Mouse (Mus musculus) neural tube, embryonic 14.5 days (tissue): Measurements from ENCODE around the gene Cdkn2aip. TPM values are rescaled to one million over a fixed set of nuclear protein-coding genes. Genes with fewer than 3 reads are reported as not detected.

Source experiments
- ATAC-seq: fragments of 200-750 bp; cut with Nextera tagmentation; 2 replicates; pipeline ENCODE4 v1.8.0; 2017; ENCODE audit warnings: low read depth, mild to moderate bottlenecking, moderate TSS enrichment, moderate library complexity
- H3K27ac ChIP-seq: fragments of 300-500 bp; sonication (generic); 2 replicates; pipeline ENCODE4 v1.5.1; 2014; ENCODE audit warnings: low read depth, mild to moderate bottlenecking, control low read depth, low read length, moderate library complexity, mixed read lengths
- H3K27me3 ChIP-seq: fragments of 300-500 bp; sonication (generic); 2 replicates; pipeline ENCODE4 v1.6.1; 2014; ENCODE audit warnings: low read length; ENCODE audit not compliant: control insufficient read depth, insufficient read depth
- H3K36me3 ChIP-seq: fragments of 300-500 bp; sonication (generic); 2 replicates; pipeline ENCODE4 v1.6.1; 2014; ENCODE audit warnings: low read length, mixed read lengths; ENCODE audit not compliant: control insufficient read depth, insufficient read depth
- H3K4me1 ChIP-seq: fragments of 300-500 bp; sonication (generic); 2 replicates; pipeline ENCODE4 v1.6.1; 2014; ENCODE audit warnings: low read length; ENCODE audit not compliant: control insufficient read depth, insufficient read depth
- H3K4me2 ChIP-seq: fragments of 300-500 bp; sonication (generic); 2 replicates; pipeline ENCODE4 v1.6.1; 2014; ENCODE audit warnings: mild to moderate bottlenecking, low read depth, low read length, control low read depth
- H3K4me3 ChIP-seq: fragments of 300-500 bp; sonication (generic); 2 replicates; pipeline ENCODE4 v1.5.1; 2014; ENCODE audit warnings: low read depth, low read length, control low read depth, mixed read lengths
- H3K9ac ChIP-seq: fragments of 300-500 bp; sonication (generic); replicated peaks from 2 replicates; pipeline ENCODE4 v1.6.1; 2014; ENCODE audit warnings: low read depth, mild to moderate bottlenecking, control low read depth, low read length, mixed read lengths
- H3K9me3 ChIP-seq: fragments of 300-500 bp; sonication (generic); 2 replicates; pipeline ENCODE4 v1.6.1; 2016; ENCODE audit warnings: low read length; ENCODE audit not compliant: control insufficient read depth
- WGBS: fragments of 180-500 bp; shearing (Covaris S2); extraction: QIAGEN DNeasy Blood & Tissue Kit; methylation state at CpG from one replicate; pipeline ENCODE4 v1.1.7; 2014; 5-methylcytosine and 5-hydroxymethylcytosine counted together
- polyA plus RNA-seq: library from polyadenylated mRNA; unstranded; fragments of >200 nt; fragmentation: Nextera tagmentation; extraction: Ambion mirVana; gene quantifications from 2 replicates; pipeline ENCODE4 v1.2.1, GENCODE M21; 2014

Cdkn2aip gene
- polyA plus RNA-seq, 1 experiment from 2014 or later, result 33.6 TPM

DNA sequence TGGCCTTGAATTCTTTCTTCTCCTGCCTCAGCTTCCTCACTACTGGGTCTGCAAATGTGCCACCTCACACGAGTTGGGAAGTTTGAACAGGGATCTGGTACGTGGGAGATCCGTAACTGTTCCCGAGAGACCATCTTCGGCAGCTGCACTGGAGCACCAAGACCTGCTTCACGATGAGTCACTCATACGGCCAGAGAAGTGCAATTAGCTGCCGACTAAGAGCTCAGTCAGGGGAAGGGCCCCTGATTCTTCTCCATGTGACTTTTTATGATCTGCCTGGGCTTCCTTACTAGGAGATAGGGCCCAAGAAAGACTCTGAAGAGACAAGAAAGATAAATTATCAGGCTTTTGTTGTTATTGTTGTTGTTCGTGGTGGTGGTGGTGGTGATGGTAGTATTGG, 31.1 kb upstream of the Cdkn2aip start:
- Histone ChIP-seq H3K9ac (no peak overlapping the region), H3K4me2 (no peak overlapping the region), H3K4me1 (no peaks in the 10 kb centered on the region), H3K27ac (no peak overlapping the region), H3K9me3 (no peaks in the 10 kb centered on the region), H3K4me3 (no peak overlapping the region), H3K36me3 (no peaks in the 10 kb centered on the region), H3K27me3 (no peaks in the 10 kb centered on the region)
- 62% methylated on average over 9 of the region's 9 CpGs for WGBS
- ATAC-seq, result no peak

DNA sequence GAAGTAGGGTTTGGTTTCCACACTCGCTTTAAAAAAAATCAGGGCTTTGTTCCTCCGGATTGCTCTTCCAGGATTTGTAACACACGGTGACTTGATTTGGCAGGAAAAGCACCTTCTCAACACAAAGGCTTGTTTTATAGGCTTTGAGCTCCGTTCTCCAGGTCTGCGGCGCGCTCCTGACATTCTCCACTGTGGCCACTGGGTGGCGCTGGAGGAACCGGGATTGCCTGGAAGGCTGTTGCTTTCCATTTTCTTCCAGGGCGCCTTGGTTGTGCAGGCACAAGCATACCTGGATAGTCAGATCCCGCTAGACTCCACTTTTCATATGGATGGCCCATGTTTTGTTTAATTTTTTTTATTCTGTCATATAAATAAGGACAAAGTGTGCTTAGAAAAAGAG, 29.7 kb upstream of the Cdkn2aip start:
- Histone ChIP-seq H3K4me1 (no peaks in the 10 kb centered on the region), H3K9ac (no peak overlapping the region), H3K27ac (no peak overlapping the region), H3K27me3 (no peaks in the 10 kb centered on the region), H3K4me3 (no peak overlapping the region), H3K9me3 (no peaks in the 10 kb centered on the region), H3K36me3 (no peaks in the 10 kb centered on the region), H3K4me2 (peak overlapping the region; percentile 7; the same call in 1 of the 2 replicates)
- ATAC-seq, result peak; percentile 66
- 8% methylated on average over 11 of the region's 11 CpGs for WGBS

DNA sequence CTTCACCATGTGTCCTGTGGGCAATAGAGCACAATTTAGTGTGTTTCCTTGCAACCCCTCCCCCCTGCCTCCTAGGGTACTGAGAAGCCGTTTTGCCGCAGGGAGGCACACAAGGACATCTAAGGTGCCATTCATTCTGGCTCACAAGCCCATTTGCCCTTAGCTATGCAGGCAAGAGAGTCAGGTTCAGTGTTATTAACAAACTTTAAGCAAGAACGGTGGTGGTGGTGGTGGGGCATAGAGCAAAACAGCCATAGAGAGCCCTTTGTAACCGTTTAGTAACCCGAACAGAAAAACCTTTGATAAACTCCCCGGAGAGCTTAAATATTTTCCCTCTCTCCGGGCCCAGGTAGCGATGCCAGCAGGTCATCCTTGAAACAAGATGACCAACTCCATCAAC, 29.3 kb upstream of the Cdkn2aip start:
- Histone ChIP-seq H3K4me2 (peak overlapping the region; percentile 7; the same call in 1 of the 2 replicates), H3K27me3 (no peaks in the 10 kb centered on the region), H3K36me3 (no peaks in the 10 kb centered on the region), H3K9me3 (no peaks in the 10 kb centered on the region), H3K9ac (no peak overlapping the region), H3K27ac (no peak overlapping the region), H3K4me3 (no peak overlapping the region), H3K4me1 (no peaks in the 10 kb centered on the region)
- 46% methylated on average over 8 of the region's 8 CpGs for WGBS
- no peak for ATAC-seq

DNA sequence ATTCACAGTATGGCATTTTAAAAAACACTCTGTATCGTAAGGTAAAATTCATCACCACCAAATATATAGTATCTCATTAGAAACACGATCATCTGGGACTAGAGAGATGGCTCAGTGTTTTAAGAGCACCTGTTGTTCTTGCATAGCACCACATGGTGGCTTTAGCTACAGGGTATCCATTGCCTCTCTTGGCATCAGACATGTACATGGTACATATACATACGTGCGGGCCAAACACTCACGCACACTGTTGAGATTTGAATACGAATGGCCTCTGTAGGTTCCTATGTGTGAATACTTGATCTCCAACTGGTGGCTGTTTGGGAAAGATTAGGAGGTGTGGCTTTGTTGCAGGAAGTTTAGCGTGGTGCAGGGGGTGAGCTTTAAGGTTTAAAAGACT, 28.6 kb upstream of the Cdkn2aip start:
- H3K9me3 ChIP-seq, result no peaks in the 10 kb centered on the region
- H3K27ac ChIP-seq, result no peak overlapping the region
- no peaks in the 10 kb centered on the region for H3K27me3 ChIP-seq
- no peak for ATAC-seq
- H3K9ac ChIP-seq, result no peak overlapping the region
- no peaks in the 10 kb centered on the region for H3K36me3 ChIP-seq
- no peak overlapping the region for H3K4me3 ChIP-seq
- no peak overlapping the region for H3K4me2 ChIP-seq
- no peaks in the 10 kb centered on the region for H3K4me1 ChIP-seq
- 86% methylated on average over 7 of the region's 7 CpGs for WGBS

DNA sequence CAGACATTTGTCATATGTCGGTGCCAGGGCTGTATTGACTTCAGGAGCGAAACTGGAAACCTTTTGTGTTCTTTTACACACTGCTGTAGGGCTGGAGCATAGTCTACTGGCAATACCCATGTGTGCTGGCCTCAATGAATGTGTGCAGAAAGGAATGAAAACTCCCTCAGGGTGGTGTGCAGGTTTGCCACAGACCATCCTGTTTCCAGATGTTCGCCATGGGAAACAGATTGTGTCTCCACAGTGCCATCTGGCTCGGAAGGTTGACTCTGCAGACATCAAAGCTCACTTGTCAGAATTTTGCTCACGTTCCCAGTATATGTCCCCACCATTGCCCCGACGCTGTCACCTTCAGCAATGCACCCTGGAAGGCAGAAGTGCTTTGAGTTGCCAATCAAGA, 23.4 kb upstream of the Cdkn2aip start:
- no peak overlapping the region for H3K4me2 ChIP-seq
- H3K27me3 ChIP-seq, result no peaks in the 10 kb centered on the region
- H3K9me3 ChIP-seq, result no peaks in the 10 kb centered on the region
- no peak overlapping the region for H3K27ac ChIP-seq
- no peak for ATAC-seq
- no peak overlapping the region for H3K9ac ChIP-seq
- no peaks in the 10 kb centered on the region for H3K36me3 ChIP-seq
- no peak overlapping the region for H3K4me3 ChIP-seq
- H3K4me1 ChIP-seq, result no peaks in the 10 kb centered on the region
- 36% methylated on average over 7 of the region's 7 CpGs for WGBS

DNA sequence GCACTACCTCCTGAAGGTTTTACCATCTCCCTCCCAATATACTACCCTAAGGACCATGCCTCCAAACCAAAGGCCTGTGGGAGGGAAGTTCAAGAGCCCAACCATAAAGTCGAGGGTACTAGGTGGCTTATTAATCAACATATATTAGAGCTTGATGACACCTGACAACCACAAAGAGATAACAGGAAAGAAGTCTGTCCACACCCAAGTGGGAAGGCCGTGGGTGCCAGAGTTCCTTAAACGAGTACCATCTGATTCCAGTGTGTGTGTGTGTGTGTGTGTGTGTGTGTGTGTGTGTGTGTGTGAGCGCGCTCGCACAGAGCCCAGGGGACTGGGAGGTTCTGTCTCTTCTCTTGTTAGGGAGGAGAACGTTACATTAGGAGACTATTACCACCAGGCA, 15.6 kb upstream of the Cdkn2aip start:
- ATAC-seq, result no peak

DNA sequence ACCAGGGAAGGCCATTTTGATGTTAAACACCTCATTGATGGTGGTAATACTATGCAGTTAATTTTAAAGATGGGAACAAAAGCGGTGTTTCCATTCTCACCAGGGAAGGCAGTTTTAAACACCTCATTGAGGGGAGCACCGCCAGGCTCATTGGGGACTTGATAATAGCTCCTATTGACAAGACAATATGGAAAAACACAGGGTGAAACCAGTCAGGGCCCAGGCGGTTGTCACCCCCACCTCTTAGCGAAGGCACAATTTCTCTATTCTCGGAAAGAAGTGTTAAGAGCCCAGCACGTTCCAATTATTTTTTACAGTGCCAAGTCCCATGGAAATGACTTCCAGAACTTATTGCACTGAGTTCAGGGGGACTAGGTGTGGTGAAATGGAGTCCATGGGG, 13.2 kb upstream of the Cdkn2aip start:
- Histone ChIP-seq H3K36me3 (no peaks in the 10 kb centered on the region), H3K9me3 (no peaks in the 10 kb centered on the region), H3K4me2 (no peak overlapping the region), H3K9ac (no peak overlapping the region), H3K27me3 (no peaks in the 10 kb centered on the region), H3K4me1 (no peaks in the 10 kb centered on the region), H3K27ac (no peak overlapping the region), H3K4me3 (no peak overlapping the region)
- peak; percentile 81 for ATAC-seq
- whole genome bisulfite sequencing, result 6% methylated on average over 6 of the region's 6 CpGs

More for the DNA sequence above, 15.6 kb upstream of the Cdkn2aip start:
- no peaks in the 10 kb centered on the region for H3K9me3 ChIP-seq
- H3K36me3 ChIP-seq, result no peaks in the 10 kb centered on the region
- no peaks in the 10 kb centered on the region for H3K4me1 ChIP-seq
- H3K4me3 ChIP-seq, result no peak overlapping the region
- H3K9ac ChIP-seq, result no peak overlapping the region
- WGBS, result 80% methylated on average over 7 of the region's 7 CpGs
- H3K27me3 ChIP-seq, result no peaks in the 10 kb centered on the region
- no peak overlapping the region for H3K4me2 ChIP-seq
- H3K27ac ChIP-seq, result no peak overlapping the region

DNA sequence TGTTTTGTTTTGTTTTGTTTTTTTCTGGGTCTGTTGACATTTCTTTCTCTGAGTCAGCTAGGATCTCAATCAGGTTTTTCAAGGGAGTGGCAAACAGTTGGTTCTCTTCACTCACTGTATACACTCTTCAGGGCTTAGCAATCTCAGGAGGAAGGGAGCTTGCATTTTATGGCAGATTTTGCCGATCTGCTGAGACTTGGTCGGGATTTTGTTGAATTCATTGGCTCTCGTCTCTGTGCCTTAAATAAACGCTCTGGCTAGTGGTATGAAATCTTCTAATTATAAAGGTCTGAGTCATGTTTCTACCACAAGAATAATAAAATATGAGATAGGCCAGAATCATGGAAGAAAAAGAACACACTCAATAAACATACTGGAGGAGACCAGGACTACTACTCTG, 7.9 kb upstream of the Cdkn2aip start:
- WGBS, result 74% methylated on average over 4 of the region's 4 CpGs
- ATAC-seq, result no peak
- H3K4me1 ChIP-seq, result no peaks in the 10 kb centered on the region

DNA sequence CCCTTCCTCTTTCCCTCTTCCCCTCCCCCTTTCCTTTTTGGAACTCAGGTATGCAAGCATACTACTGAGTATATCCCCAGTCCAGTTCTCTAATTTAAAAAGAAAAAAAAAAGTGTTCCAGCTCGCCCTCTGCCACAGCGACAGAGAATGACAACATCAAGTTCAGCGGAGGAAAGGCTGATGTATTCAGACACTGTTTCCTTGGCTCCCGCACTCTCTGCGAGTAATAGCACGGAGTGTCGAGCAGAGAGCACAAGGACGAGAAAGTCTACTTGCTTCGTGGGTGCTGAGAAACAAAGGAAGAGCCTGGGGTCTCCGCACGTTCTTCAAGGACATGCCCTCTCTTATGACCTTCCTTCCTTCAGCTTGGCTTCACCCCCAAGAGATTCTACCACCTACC, 4.9 kb upstream of the Cdkn2aip start:
- no peak overlapping the region for H3K27ac ChIP-seq
- ATAC-seq, result no peak
- no peak overlapping the region for H3K4me2 ChIP-seq
- H3K36me3 ChIP-seq, result no peaks in the 10 kb centered on the region
- WGBS, result 31% methylated on average over 11 of the region's 11 CpGs
- no peak overlapping the region for H3K4me3 ChIP-seq
- H3K27me3 ChIP-seq, result no peaks in the 10 kb centered on the region
- H3K9ac ChIP-seq, result no peak overlapping the region
- H3K4me1 ChIP-seq, result peaks cover 4% of the 10 kb centered on the region; the same call in 1 of the 2 replicates
- H3K9me3 ChIP-seq, result no peaks in the 10 kb centered on the region

More for the DNA sequence above, 7.9 kb upstream of the Cdkn2aip start:
- Histone ChIP-seq H3K27me3 (no peaks in the 10 kb centered on the region), H3K27ac (no peak overlapping the region), H3K9me3 (no peaks in the 10 kb centered on the region), H3K36me3 (no peaks in the 10 kb centered on the region), H3K9ac (no peak overlapping the region), H3K4me3 (no peak overlapping the region), H3K4me2 (no peak overlapping the region)
